Mouse (Mus musculus) cerebellum, adult 8-10 months (tissue): ENCODE measurements around the gene Lrig1.

Experiments used
- DNase-seq: peaks from one replicate; pipeline ENCODE4 v3.0.0; 2022

The Lrig1 gene

GRCm38 (mm10) chr6:94604072-94604471, 95.9 kb downstream of the Lrig1 start:
- no peak for DNase-seq

- DNase-seq = no peak
Observed at GRCm38 (mm10) chr6:94601811-94602210, 98.1 kb downstream of the Lrig1 start.

GRCm38 (mm10) chr6:94601101-94601500, 98.9 kb downstream of the Lrig1 start:
- DNase-seq = no peak

GRCm38 (mm10) chr6:94599016-94599415, 100.9 kb downstream of the Lrig1 start:
- DNase-seq = no peak

GRCm38 (mm10) chr6:94598421-94598820, 101.5 kb downstream of the Lrig1 start:
- DNase-seq = no peak

- DNase-seq = no peak
Observed at GRCm38 (mm10) chr6:94596761-94597485, 103.0 kb downstream of the Lrig1 start.

- no peak for DNase-seq
Observed at GRCm38 (mm10) chr6:94596051-94596760, 103.8 kb downstream of the Lrig1 start.

- no peak for DNase-seq
Observed at GRCm38 (mm10) chr6:94595206-94595605, 104.8 kb downstream of the Lrig1 start.

GRCm38 (mm10) chr6:94594711-94595110, 105.2 kb downstream of the Lrig1 start:
- no peak for DNase-seq

GRCm38 (mm10) chr6:94594096-94594665, 105.8 kb downstream of the Lrig1 start:
- DNase-seq = no peak

- no peak for DNase-seq
Observed at GRCm38 (mm10) chr6:94592710-94593109, 107.2 kb downstream of the Lrig1 start.

GRCm38 (mm10) chr6:94592243-94592642, 107.7 kb downstream of the Lrig1 start:
- DNase-seq = no peak

- no peak for DNase-seq
Observed at GRCm38 (mm10) chr6:94588365-94588764, 111.6 kb downstream of the Lrig1 start.

- DNase-seq = no peak
Observed at GRCm38 (mm10) chr6:94584976-94585375, 115.0 kb downstream of the Lrig1 start.

GRCm38 (mm10) chr6:94584147-94584695, 115.7 kb downstream of the Lrig1 start:
- no peak for DNase-seq

- no peak for DNase-seq
Observed at GRCm38 (mm10) chr6:94582055-94582454, 117.9 kb downstream of the Lrig1 start.

- no peak for DNase-seq
Observed at GRCm38 (mm10) chr6:94577991-94578390, 122.0 kb downstream of the Lrig1 start.

GRCm38 (mm10) chr6:94575526-94576166, 124.3 kb downstream of the Lrig1 start:
- DNase-seq = no peak

GRCm38 (mm10) chr6:94568040-94568439, 131.9 kb downstream of the Lrig1 start:
- DNase-seq = no peak

- DNase-seq = no peak
Observed at GRCm38 (mm10) chr6:94565766-94566165, 134.2 kb downstream of the Lrig1 start.

- no peak for DNase-seq
Observed at GRCm38 (mm10) chr6:94563203-94563940, 136.6 kb downstream of the Lrig1 start.

- DNase-seq = no peak
Observed at GRCm38 (mm10) chr6:94561346-94561745, 138.6 kb downstream of the Lrig1 start.

- DNase-seq = no peak
Observed at GRCm38 (mm10) chr6:94560896-94561295, 139.1 kb downstream of the Lrig1 start.
